Mouse (Mus musculus) erythroblast, adult 5-6 weeks (primary cell): ENCODE measurements around the gene Ankrd33b. TPM values are rescaled to one million over a fixed set of nuclear protein-coding genes. Genes with fewer than 3 reads are reported as not detected.

Source experiments
- ATAC-seq: replicated peaks from 2 replicates; pipeline ENCODE4 v1.8.0; 2016; ENCODE audit warnings: moderate number of reproducible peaks, mild to moderate bottlenecking, moderate TSS enrichment, inconsistent platforms; ENCODE audit not compliant: poor library complexity, low FRiP score, severe bottlenecking
- total RNA-seq, 2 experiments: library from RNA; stranded (forward) in 1 of 2; stranded (reverse) in 1 of 2; fragments of 150-400 nt in 1 of 2; fragments of 200-764, 138-1000 nt in 1 of 2; gene quantifications; 2 replicates each; pipeline versions ENCODE4 v1.2.3 to v1.2.4; 2015 to 2017; ENCODE audit warnings: low replicate concordance in 2 of 2

Ankrd33b gene
- total RNA-seq, 2 experiments from 2014 or later: 0.58 to 2.3 TPM

DNA sequence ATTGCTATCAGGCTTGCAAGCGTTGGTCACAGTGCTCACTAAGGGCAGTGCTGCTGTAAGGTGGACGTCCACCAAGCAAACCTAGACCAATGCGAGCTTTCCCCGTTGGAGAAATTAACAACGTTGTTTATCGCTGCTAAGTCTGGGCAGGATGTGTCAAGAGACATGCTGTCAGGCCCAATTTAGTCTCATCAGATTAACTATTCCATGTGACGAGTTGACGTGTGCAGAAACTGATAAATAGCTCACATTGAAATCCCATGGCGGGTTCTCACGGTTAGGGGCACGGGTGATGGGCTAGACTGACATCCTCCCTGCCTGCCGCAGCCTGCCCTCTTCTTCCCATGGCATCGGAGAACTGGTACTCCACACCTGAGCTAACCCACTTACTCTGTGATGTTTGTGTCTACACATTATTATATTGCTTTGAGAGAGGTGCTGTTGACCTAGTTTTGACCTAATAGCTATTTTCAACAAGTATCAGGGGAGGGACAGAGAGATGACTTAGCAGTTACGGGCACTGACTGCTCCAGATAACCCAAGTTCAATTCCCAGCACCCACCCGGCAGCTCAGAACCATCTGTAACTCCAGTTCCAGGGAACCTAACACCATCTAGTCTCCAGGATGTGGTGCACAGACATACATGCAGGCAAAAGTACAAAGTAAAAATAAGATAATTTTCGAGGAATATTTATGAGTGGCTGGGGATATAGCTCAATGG is 114.8 kb downstream of the Ankrd33b start:
- 0 out of 2 replicates have a peak, but pooled peaks have one; percentile 44 for ATAC-seq

- no peak for ATAC-seq
Measured at GRCm38 (mm10) chr15:31251189-31251588, 116.3 kb downstream of the Ankrd33b start.

DNA sequence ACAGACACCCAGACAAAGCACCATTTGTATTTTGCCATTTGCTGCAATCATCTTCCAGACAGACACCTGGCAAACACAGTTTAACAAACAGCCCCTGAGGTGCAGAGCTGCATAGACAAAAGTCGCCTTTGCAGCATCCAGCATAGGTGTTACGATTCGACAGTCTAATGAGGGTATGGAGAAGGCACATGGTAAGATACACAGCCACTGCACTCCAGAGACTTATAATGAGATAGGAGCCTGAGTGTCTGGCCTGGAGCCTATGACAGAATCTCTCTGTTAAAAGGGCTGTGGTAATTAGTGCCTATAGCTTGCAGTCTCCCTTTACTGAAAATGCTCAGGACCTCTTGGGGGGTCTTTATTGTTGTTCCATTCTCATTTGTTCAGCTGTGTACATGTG is 116.8 kb downstream of the Ankrd33b start:
- no peak for ATAC-seq

DNA sequence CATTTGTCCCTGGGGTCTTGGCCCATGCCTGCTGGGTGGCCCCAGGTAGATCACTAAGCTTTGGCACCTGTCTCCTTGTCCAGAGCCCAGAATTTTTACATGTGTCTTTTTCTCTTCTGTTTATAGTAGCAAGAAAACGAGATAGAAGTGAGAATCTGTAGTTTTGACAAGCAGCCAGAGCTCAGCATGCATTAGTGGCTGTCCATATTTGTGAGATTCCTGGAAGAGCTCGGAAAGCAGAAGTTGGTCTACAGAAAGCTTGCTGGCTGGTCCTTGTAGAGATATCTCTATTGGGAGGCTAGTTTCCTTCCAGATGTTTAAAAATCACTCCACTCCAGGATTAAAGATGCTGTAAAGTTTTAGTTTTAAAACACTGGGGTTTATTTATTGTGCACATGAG is 117.5 kb downstream of the Ankrd33b start:
- ATAC-seq: no peak

DNA sequence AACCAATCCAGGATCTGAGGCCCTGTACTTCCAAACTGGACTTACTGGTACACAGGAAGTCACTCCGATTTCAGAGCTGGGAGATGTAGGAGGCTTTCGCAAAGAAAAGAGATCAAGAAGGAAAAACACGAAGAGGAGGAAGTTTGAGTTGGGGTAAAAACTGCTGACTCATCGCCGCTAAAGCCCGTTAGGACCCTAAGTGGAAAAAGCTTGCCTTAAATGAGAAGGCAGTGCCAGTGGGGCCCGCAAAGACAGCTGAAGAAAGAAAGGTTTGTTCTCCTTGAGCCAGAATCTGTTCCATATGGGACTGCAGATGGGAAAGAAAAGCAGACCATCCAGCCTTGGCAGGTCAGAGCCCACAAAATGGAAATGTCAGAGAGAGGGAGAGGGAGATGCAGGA is 118.6 kb downstream of the Ankrd33b start:
- ATAC-seq: no peak

DNA sequence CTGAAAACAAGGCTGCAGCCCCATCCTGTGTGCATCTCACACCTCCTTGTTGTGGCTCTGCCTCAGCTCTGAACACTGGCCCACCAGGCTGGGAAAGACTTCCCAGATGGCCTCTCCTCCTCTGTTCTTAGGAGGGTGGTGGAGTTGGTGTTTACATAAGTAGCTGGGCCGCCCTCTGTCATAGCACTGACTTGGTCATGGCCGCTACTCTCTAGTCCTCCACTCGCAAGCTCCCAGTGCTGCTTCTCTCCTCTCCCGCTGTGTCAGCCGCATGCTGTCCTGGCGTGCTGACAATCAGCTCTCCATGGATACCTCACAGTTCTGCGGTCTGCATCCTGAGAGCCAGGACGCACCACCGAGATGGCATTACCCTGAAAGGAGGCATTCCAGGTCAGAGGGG is 120.5 kb downstream of the Ankrd33b start:
- ATAC-seq: no peak

DNA sequence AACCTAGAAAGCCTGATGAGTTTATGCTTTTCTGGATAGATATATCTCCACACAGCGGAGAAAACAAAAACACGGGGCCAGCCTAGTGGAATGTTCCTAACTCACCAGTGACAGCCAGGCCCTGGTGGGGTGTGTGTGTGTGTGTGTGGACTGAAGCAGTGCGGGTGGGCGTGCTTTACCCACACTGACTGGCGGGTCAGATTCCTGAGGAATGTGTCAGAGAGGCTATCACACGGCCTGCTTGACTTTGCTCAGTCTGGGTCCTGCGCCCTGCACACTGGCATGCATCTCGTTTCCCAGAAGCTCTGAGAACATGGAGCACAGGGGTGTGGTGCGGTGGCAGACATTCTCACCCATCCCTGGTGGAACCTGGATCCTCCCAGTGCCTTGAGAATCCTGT is 121.6 kb downstream of the Ankrd33b start:
- no peak for ATAC-seq

DNA sequence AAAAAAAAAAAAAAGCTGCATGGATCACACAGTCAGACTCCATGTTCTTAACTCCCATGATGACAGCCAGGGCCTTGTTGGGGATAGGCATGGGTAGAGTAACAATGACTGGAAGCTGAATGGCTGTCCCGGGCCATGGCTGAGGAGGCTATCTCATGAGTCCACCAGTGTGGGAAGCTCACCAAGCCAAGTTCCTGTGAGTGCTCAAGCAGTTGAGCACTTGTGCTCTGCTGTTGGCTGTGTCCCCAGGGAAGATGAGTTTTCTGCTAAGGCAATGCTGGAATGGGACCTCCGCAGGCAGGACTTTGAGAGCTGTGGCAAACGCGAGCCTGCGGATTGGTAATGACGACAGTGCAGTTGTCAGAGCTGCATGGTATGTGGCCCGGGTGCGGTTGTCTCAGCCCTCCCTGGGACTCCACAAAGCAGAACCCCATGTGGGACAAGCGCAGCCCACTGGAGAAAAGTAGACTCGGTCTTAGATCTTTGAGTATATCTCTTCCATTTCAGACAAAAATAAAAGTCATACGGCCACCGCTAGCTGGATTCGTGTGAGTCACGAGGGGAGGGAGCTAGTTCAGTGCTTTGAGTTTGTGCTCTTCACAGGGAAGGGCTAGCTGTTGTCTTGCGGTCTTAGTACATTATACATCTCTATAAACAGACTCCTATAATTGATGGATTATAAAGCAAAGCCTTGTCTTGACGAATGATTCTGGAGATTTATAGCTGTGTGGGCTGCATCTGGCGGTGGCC is 122.7 kb downstream of the Ankrd33b start:
- ATAC-seq: no peak

- ATAC-seq: no peak
Measured at GRCm38 (mm10) chr15:31243260-31243659, 124.3 kb downstream of the Ankrd33b start.

Other genes with a start within 250 kb of the Ankrd33b start
- gene Dap, start 143.4 kb downstream of the Ankrd33b start, total RNA-seq (2015; ENCODE audit: low replicate concordance): 24.0 and 34.2 TPM in 2 replicates
- gene Dap, start 143.4 kb downstream of the Ankrd33b start, total RNA-seq (2017; ENCODE audit: low replicate concordance): 11.8 and 15.6 TPM in 2 replicates
- not detected in 2 replicates for gene Ropn1l, start 86.0 kb upstream of the Ankrd33b start, total RNA-seq (2015; ENCODE audit: low replicate concordance)
- 2.1 TPM in 1 of 2 replicates, not detected in the other for gene Ropn1l, start 86.0 kb upstream of the Ankrd33b start, total RNA-seq (2017; ENCODE audit: low replicate concordance)
- gene March6, start 163.3 kb upstream of the Ankrd33b start, total RNA-seq (2015; ENCODE audit: low replicate concordance): 32.1 and 35.5 TPM in 2 replicates
- gene March6, start 163.3 kb upstream of the Ankrd33b start, total RNA-seq (2017; ENCODE audit: low replicate concordance): 54.5 and 59.6 TPM in 2 replicates
- gene Cmbl, start 197.7 kb upstream of the Ankrd33b start, total RNA-seq (2015; ENCODE audit: low replicate concordance): 2.3 TPM in 1 of 2 replicates, not detected in the other
- 3.5 and 6.5 TPM in 2 replicates for gene Cmbl, start 197.7 kb upstream of the Ankrd33b start, total RNA-seq (2017; ENCODE audit: low replicate concordance)
- gene Cct5, start 234.1 kb upstream of the Ankrd33b start, total RNA-seq (2015; ENCODE audit: low replicate concordance): 78.2 and 109 TPM in 2 replicates
- 91.2 and 109 TPM in 2 replicates for gene Cct5, start 234.1 kb upstream of the Ankrd33b start, total RNA-seq (2017; ENCODE audit: low replicate concordance)
- 5.4 and 6.5 TPM in 2 replicates for gene Fam173b, start 234.1 kb upstream of the Ankrd33b start, total RNA-seq (2015; ENCODE audit: low replicate concordance)
- 2.1 and 2.4 TPM in 2 replicates for gene Fam173b, start 234.1 kb upstream of the Ankrd33b start, total RNA-seq (2017; ENCODE audit: low replicate concordance)